Mouse (Mus musculus) frontal cortex, postnatal 25 days (tissue): ENCODE results near the gene Clip1.
A peak's percentile ranks its signal among the peaks of the same experiment; 100 is the strongest.

Experiments used
- DNase-seq, 2 experiments: peaks; one replicate each; pipeline ENCODE4 v3.0.0; 2022; ENCODE audit warnings: low spot score in 2 of 2

The Clip1 gene

GRCm38 (mm10) chr5:123602174-123602573, 82.2 kb downstream of the Clip1 start:
- no peak for DNase-seq

- no peak for DNase-seq
Measured at GRCm38 (mm10) chr5:123599319-123599718, 85.1 kb downstream of the Clip1 start.

GRCm38 (mm10) chr5:123593622-123594280, 90.7 kb downstream of the Clip1 start:
- no peak for DNase-seq

GRCm38 (mm10) chr5:123580043-123580442, 104.4 kb downstream of the Clip1 start:
- DNase-seq: no peak

- DNase-seq: no peak
Measured at GRCm38 (mm10) chr5:123576696-123577095, 107.7 kb downstream of the Clip1 start.

GRCm38 (mm10) chr5:123573362-123573761, 111.1 kb downstream of the Clip1 start:
- DNase-seq: no peak

- peak; percentile 96 to 98 for DNase-seq
Measured at GRCm38 (mm10) chr5:123572357-123573186, 111.8 kb downstream of the Clip1 start, which contains the start of gene Vps33a. Vps33a (minus strand) TSS chr5:123573038.

- no peak for DNase-seq
Measured at GRCm38 (mm10) chr5:123561128-123561527, 123.3 kb downstream of the Clip1 start.

- DNase-seq: no peak
Measured at GRCm38 (mm10) chr5:123559588-123559987, 124.8 kb downstream of the Clip1 start.

- DNase-seq: no peak
Measured at GRCm38 (mm10) chr5:123556451-123556850, 128.0 kb downstream of the Clip1 start.

- DNase-seq: no peak
Measured at GRCm38 (mm10) chr5:123555693-123556092, 128.7 kb downstream of the Clip1 start.

- peak in 1 of 2 experiments; percentile 2 for DNase-seq
Measured at GRCm38 (mm10) chr5:123533801-123534200, 150.6 kb downstream of the Clip1 start.

- peak in 1 of 2 experiments; percentile 3 for DNase-seq
Measured at GRCm38 (mm10) chr5:123530056-123530455, 154.4 kb downstream of the Clip1 start.

GRCm38 (mm10) chr5:123528641-123529040, 155.8 kb downstream of the Clip1 start:
- peak in 1 of 2 experiments; percentile 2 for DNase-seq
